Mouse (Mus musculus): ENCODE data around the gene Cgnl1. TPM values are rescaled to one million over a fixed set of nuclear protein-coding genes. Genes with fewer than 3 reads are reported as not detected.

Gene Cgnl1
- polyA plus RNA-seq, 1 experiment from 2014 or later: 6.9 TPM

GRCm38 (mm10) chr9:71589771-71590170, 181.6 kb downstream of the Cgnl1 start:
- H3K9me3 ChIP-seq (replicated peaks): no peaks in the 10 kb centered on the region
- no peaks in the 10 kb centered on the region for H3K36me3 ChIP-seq
- 82% methylated on average over 7 of the region's 7 CpGs for whole genome bisulfite sequencing
- no peak overlapping the region for H3K9ac ChIP-seq (replicated peaks)
- H3K27me3 ChIP-seq (replicated peaks): peaks cover 19% of the 10 kb centered on the region
- ATAC-seq (ENCODE audit: low FRiP score): no peak
- H3K4me3 ChIP-seq (replicated peaks): no peak overlapping the region
- H3K27ac ChIP-seq (replicated peaks): no peak overlapping the region
- peaks cover 13% of the 10 kb centered on the region for H3K4me1 ChIP-seq
- H3K4me2 ChIP-seq: no peak overlapping the region

DNA sequence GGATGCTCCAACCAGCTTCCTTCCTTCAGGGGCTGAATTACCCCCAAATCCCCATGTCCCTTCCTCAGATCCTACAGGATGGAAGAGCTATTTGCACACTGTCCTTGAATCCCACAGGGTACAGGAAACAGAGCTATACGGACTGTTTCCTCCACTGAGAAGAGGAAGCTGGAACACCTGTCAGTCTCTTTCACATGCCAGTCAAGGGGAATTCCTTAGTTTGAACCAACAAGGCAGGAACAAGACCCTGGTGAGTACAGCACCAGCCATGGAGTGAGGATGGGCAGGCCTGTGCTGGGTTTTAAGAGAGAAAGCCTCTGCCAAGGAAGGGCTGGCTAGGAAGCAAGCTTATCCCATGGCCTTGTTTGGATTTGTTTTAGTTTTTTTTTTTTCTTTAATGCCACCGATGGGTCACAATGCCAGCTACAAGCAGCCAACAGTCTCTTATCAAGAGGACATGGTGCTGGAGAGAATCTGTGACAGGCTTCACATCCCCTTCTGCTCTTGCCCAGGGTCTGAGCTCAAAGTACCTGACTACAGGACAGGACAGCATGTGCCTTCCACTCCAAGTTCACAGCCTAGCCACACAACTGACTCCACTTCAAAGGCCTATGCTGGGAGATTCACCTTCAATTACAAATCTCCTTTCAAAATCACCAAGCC, 182.3 kb downstream of the Cgnl1 start:
- Histone ChIP-seq H3K36me3 (no peaks in the 10 kb centered on the region), H3K27ac (replicated peaks) (no peak overlapping the region), H3K4me1 (peaks cover 13% of the 10 kb centered on the region), H3K27me3 (replicated peaks) (peaks cover 19% of the 10 kb centered on the region), H3K4me2 (no peak overlapping the region), H3K9me3 (replicated peaks) (no peaks in the 10 kb centered on the region), H3K9ac (replicated peaks) (no peak overlapping the region), H3K4me3 (replicated peaks) (no peak overlapping the region)
- ATAC-seq (ENCODE audit: low FRiP score): no peak
- WGBS: 86% methylated on average over 2 of the region's 2 CpGs

DNA sequence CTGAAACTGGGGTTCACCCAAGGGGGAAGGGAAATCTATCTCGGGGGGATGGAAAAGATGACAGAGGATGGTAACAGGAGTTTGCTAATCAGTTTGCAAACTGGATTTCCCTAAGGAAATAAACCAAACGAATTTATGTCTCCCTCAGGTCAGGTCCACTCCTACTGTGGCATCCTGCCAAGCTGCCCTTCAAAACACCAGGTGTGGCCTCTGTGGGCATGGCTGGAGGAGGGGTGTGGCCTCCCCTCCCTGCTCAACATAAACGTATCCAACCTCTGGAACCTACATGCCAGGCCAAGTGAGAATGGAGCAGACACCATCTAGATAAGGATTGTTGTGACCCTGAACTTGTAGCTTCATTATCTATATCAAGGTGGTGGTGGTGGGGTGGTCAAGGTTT, 185.0 kb downstream of the Cgnl1 start:
- no peak for ATAC-seq (ENCODE audit: low FRiP score)
- Histone ChIP-seq H3K4me3 (replicated peaks) (no peak overlapping the region), H3K4me1 (no peaks in the 10 kb centered on the region), H3K27ac (replicated peaks) (no peak overlapping the region), H3K9ac (replicated peaks) (no peak overlapping the region), H3K4me2 (no peak overlapping the region), H3K27me3 (replicated peaks) (peaks cover 3% of the 10 kb centered on the region; the same call in 1 of the 2 replicates), H3K9me3 (replicated peaks) (no peaks in the 10 kb centered on the region), H3K36me3 (no peaks in the 10 kb centered on the region)
- WGBS: 63% methylated on average over 3 of the region's 3 CpGs

DNA sequence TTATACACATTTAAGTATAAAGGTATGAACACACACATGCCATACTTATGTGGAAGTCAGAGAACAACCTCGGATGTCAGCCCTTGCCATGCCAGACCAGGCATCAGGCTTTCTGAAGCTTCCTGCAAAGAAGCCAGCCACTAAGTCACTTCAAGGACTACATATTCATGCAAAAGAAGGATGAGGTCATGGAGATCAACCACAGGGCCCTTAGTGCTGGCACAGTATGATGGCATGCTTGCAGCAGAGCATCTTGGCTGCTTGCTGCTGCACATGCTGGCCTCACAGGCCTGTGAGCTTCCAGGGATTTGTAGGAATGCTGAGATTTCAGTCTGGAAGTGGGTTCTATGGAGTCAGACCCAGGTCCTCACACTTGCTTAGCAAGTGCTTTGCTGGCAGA, 188.6 kb downstream of the Cgnl1 start:
- Histone ChIP-seq H3K9me3 (replicated peaks) (no peaks in the 10 kb centered on the region), H3K36me3 (no peaks in the 10 kb centered on the region), H3K9ac (replicated peaks) (no peak overlapping the region), H3K27me3 (replicated peaks) (no peaks in the 10 kb centered on the region), H3K4me2 (no peak overlapping the region), H3K4me1 (no peaks in the 10 kb centered on the region), H3K27ac (replicated peaks) (no peak overlapping the region), H3K4me3 (replicated peaks) (no peak overlapping the region)
- WGBS: 92% methylated on average over 1 of the region's 1 CpGs
- no peak for ATAC-seq (ENCODE audit: low FRiP score)

DNA sequence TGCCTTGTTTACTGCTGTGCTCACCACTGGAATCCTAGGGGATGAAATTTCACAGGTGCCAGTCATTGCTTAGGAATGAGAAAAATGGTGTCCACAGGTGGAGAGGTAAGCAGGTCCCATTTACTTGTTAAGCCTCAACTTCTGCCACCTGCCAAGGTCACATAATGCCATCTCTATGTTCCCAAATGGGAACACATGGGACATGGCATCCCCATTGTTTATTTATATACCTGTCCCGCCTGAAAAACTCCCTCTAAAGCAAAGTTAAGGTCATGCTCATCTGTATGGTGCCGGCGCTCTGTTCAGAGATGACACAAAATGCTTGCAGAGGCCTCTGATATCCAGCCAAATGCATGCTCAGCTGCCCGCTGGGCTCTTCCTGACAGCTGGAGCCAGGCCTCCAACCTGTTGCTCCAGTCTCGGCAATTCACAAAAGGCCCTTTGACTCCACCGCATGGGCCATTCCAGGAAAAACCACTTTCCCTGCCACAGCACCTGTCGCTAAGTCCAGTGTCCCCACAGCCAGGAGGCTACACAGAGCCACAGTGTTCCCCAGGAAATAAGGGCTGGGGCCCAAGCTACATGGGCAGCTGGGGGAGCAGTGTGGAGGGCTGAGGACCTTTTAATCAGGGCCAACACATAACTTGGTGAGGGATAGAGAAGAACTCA, 192.4 kb downstream of the Cgnl1 start:
- Histone ChIP-seq H3K36me3 (no peaks in the 10 kb centered on the region), H3K27ac (replicated peaks) (no peak overlapping the region), H3K9ac (replicated peaks) (no peak overlapping the region), H3K4me2 (no peak overlapping the region), H3K9me3 (replicated peaks) (no peaks in the 10 kb centered on the region), H3K27me3 (replicated peaks) (no peaks in the 10 kb centered on the region), H3K4me3 (replicated peaks) (no peak overlapping the region), H3K4me1 (no peaks in the 10 kb centered on the region)
- ATAC-seq (ENCODE audit: low FRiP score): no peak
- 66% methylated on average over 7 of the region's 7 CpGs for WGBS

Other genes starting within 250 kb of the Cgnl1 start
- 2.5 and 6.8 TPM in 2 replicates for gene Myzap, start 179.2 kb downstream of the Cgnl1 start, polyA plus RNA-seq (2015; fragmentation: Nextera tagmentation; extraction: Ambion mirVana)